Mouse (Mus musculus): Measurements from ENCODE around the gene Dusp3. TPM values are rescaled to one million over a fixed set of nuclear protein-coding genes. Genes with fewer than 3 reads are reported as not detected.

Gene Dusp3
- polyA plus RNA-seq, 1 experiment from 2014 or later, result 33.8 TPM

DNA sequence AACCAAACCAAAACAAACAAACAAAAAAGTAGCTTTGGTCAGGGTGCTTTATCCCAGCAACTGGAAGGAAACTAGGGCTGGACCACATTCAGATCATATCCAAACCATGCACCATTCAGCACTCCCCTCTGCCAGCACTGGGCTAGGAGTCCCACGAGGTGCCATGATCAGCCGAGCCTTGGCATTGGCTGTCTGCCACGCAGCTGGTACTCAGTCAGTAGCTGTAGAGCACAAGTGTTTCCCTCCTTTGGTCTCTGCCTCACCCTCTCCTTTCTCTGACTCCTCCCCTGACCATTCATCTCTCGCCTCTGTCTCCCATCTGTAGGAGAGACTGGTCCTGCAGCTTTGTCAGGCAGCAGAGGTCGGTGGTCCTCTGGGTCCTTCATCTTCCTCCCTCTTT lies 29.3 kb downstream of the Dusp3 start:
- H3K27me3 ChIP-seq, result peaks cover 52% of the 10 kb centered on the region
- H3K4me2 ChIP-seq, result no peak overlapping the region
- ATAC-seq (replicated peaks; ENCODE audit: low FRiP score), result no peak
- WGBS, result 69% methylated on average over 5 of the region's 5 CpGs
- H3K4me3 ChIP-seq (replicated peaks), result no peak overlapping the region
- H3K9ac ChIP-seq, result no peak overlapping the region
- peaks cover 21% of the 10 kb centered on the region for H3K4me1 ChIP-seq
- H3K27ac ChIP-seq, result no peak overlapping the region
- H3K36me3 ChIP-seq, result no peaks in the 10 kb centered on the region
- no peaks in the 10 kb centered on the region for H3K9me3 ChIP-seq (replicated peaks)

DNA sequence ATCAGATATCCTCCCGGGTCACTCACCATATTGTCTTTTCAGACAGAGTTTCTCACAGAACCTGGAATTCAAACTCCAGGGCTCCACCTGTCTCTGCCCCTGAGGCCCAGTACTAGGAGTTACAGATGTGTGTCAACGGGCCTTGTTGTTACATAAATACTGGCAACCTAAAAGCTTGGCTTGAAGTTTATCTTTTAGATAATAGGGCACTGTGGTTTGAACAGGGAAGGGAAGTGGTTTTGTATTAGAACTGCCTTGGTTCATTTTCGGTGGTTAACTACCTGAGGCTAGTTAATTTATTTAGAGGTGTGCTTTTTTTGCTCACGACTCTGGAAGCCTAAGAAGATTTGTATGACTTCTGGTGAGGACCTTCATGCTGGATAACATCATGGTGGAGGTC lies 33.4 kb downstream of the Dusp3 start:
- H3K9me3 ChIP-seq (replicated peaks), result no peaks in the 10 kb centered on the region
- WGBS, result 43% methylated on average over 4 of the region's 4 CpGs
- H3K27me3 ChIP-seq, result peaks cover 38% of the 10 kb centered on the region
- peak overlapping the region; percentile 36 for H3K4me2 ChIP-seq
- no peak for ATAC-seq (replicated peaks; ENCODE audit: low FRiP score)
- no peaks in the 10 kb centered on the region for H3K36me3 ChIP-seq
- peaks cover 19% of the 10 kb centered on the region for H3K4me1 ChIP-seq
- no peak overlapping the region for H3K9ac ChIP-seq
- no peak overlapping the region for H3K4me3 ChIP-seq (replicated peaks)
- H3K27ac ChIP-seq, result peak overlapping the region; percentile 65

DNA sequence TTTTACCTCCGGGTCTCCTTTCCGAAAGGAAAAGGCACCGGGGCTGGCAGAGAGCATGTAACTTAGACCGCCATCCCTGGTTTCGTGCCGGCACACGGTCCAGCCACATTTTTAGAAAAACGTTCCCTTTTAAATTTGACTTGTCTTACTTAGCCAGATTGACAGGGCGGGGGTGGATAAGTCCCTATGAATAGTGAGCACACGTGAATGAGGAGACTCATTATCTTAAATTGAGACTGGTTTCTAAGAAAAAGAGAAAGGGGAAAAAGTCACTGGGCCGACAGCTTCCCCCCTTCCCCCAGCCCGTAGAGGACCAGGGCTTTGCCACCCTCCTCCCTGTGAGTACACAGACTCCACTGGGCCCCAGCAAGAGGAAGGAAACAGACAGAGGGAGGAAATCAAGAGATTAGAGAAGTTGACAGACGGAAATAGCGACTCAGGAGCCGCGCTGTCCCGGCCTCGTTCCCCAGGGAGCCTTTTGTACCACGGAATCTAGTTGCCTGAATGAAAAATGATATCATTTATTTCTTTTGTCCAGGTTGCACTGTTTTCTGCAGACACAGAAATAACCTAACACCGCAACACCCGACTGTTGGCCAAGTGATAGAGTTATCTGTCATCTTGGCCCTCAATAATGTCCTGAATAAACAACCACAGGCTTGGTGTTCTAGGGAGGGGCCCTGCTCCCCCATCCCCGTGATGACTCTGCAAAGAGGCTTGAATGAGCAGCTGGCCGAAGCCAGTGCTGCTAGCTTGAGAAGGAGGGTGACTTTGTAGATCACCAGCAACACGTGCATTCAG lies 34.1 kb downstream of the Dusp3 start:
- Histone ChIP-seq H3K4me2 (peak overlapping the region; percentile 36), H3K9me3 (replicated peaks) (no peaks in the 10 kb centered on the region), H3K4me3 (replicated peaks) (no peak overlapping the region), H3K4me1 (peaks cover 19% of the 10 kb centered on the region), H3K36me3 (no peaks in the 10 kb centered on the region), H3K27me3 (peaks cover 32% of the 10 kb centered on the region; the same call in 1 of the 2 replicates), H3K27ac (peak overlapping the region; percentile 65), H3K9ac (no peak overlapping the region)
- 24% methylated on average over 24 of the region's 24 CpGs for WGBS
- ATAC-seq (replicated peaks; ENCODE audit: low FRiP score), result peak; percentile 77

DNA sequence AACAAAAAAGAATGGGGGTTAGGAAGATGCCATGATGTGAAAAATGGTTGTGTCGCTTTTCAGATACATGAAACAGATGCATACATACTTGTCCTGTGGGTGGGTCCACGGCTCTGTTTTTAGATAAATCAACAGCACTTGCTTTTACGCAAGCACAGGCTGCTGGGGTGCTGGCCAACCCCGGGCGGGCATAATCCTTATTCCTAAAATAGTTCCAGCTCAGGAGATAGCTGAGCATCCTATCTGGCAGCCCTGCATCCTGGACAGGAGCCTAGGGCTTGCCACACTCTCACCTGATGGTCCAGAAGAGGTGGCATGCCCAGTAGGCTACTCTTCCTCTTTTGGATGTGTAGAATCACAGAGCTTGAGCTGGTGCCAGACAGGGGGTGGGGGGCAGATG lies 36.8 kb downstream of the Dusp3 start:
- Histone ChIP-seq H3K27me3 (peaks cover 21% of the 10 kb centered on the region; the same call in 1 of the 2 replicates), H3K9ac (no peak overlapping the region), H3K4me2 (no peak overlapping the region), H3K4me1 (peaks cover 25% of the 10 kb centered on the region), H3K4me3 (replicated peaks) (no peak overlapping the region), H3K27ac (no peak overlapping the region), H3K36me3 (no peaks in the 10 kb centered on the region), H3K9me3 (replicated peaks) (no peaks in the 10 kb centered on the region)
- 86% methylated on average over 5 of the region's 5 CpGs for WGBS
- no peak for ATAC-seq (replicated peaks; ENCODE audit: low FRiP score)

DNA sequence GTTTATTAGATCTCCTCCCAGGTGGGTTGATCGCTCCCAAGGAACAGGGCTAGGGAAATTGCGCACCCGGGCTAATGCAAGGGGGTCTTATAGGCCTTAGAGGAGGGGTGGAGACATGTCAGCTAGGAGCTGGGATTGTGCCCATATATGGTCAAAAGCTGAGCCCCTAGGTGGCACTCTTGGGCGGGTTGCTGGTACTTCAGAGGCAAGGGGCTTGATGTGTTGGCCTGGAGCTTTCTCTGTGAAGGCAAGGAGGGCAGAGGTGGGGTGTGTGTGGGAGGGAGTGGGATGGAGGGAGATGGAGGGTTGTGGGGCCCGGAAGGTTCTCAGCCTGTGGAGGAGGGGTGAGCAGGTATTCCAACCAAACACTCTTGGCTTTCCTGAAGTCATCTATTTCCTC lies 40.3 kb downstream of the Dusp3 start:
- peaks cover 8% of the 10 kb centered on the region for H3K4me1 ChIP-seq
- no peak overlapping the region for H3K4me3 ChIP-seq (replicated peaks)
- H3K9ac ChIP-seq, result no peak overlapping the region
- ATAC-seq (replicated peaks; ENCODE audit: low FRiP score), result peak; percentile 56
- 17% methylated on average over 5 of the region's 5 CpGs for WGBS
- no peak overlapping the region for H3K4me2 ChIP-seq
- H3K27me3 ChIP-seq, result peaks cover 14% of the 10 kb centered on the region; the same call in 1 of the 2 replicates
- no peak overlapping the region for H3K27ac ChIP-seq
- H3K36me3 ChIP-seq, result no peaks in the 10 kb centered on the region
- H3K9me3 ChIP-seq (replicated peaks), result no peaks in the 10 kb centered on the region

DNA sequence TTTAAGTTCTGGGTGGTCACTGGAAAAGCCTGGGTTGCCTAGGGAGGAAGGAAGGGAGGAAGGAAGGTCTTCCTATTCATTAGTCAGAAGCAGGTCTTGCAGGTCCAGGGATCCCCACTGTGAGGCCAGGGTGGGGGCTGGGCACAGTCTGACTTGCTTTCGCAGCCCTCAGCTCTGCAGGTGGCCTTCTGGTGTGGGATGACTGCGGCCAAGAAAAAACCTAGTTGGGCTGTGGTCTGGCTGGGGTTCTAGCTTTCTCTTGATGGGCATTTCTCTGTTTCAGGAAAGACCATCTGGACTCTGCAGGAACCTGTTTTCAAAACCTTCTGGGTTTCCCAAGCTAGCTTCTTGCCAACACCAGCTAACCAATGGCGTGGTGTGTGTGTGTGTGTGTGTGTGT lies 43.8 kb downstream of the Dusp3 start:
- no peak for ATAC-seq (replicated peaks; ENCODE audit: low FRiP score)
- H3K9me3 ChIP-seq (replicated peaks), result no peaks in the 10 kb centered on the region
- H3K4me2 ChIP-seq, result no peak overlapping the region
- WGBS, result 68% methylated on average over 3 of the region's 3 CpGs
- no peak overlapping the region for H3K9ac ChIP-seq
- H3K4me3 ChIP-seq (replicated peaks), result no peak overlapping the region
- H3K4me1 ChIP-seq, result peaks cover 18% of the 10 kb centered on the region
- H3K27me3 ChIP-seq, result 0 out of 2 replicates have a peak, but pooled peaks cover 15% of the 10 kb centered on the region
- no peaks in the 10 kb centered on the region for H3K36me3 ChIP-seq
- no peak overlapping the region for H3K27ac ChIP-seq

DNA sequence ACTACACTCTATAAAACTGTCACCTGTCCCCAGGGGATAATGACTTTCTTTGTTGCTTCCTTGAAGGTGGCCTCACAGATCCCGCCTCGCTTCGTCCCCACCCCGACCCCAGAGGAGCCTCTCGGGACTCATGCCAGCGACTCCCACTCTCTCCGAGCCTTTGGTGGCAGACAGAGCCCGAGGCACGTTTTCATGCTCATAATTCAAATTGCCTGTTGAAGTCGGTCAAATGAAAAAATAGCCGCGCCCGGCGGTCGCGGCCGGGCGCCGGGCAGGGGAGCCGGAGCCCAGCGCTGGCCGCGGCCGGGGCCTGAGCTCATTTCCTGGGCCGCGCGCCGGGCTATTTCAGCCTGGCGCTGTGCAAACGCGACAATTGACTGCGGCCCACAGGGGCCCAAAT lies 49.7 kb downstream of the Dusp3 start:
- H3K36me3 ChIP-seq, result no peaks in the 10 kb centered on the region

DNA sequence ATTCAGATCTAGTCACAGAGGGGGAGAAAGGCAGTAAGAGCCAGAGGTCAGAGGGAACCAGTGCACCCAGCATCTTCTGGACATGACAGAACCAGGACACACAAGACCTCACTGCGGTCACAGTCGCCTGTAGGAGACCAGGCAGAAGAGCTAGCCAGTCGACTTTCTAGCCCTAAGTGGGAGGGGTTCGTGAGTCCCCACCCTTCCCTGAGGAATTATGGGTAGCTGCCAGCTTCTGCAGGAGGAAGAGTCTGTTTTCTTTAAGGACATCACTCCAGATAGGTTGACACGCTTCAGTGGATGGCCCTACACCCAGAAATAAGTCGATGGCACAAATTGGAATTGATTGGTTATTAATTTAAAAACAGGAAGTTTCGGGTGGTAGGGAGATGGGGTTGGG lies 50.4 kb downstream of the Dusp3 start:
- H3K4me3 ChIP-seq (replicated peaks), result no peak overlapping the region
- H3K9ac ChIP-seq, result no peak overlapping the region
- 36% methylated on average over 7 of the region's 7 CpGs for WGBS
- no peak for ATAC-seq (replicated peaks; ENCODE audit: low FRiP score)
- no peak overlapping the region for H3K27ac ChIP-seq
- peak overlapping the region; percentile 74 for H3K4me2 ChIP-seq
- H3K27me3 ChIP-seq, result peaks cover 20% of the 10 kb centered on the region; the same call in 1 of the 2 replicates
- no peaks in the 10 kb centered on the region for H3K36me3 ChIP-seq
- H3K9me3 ChIP-seq (replicated peaks), result no peaks in the 10 kb centered on the region
- H3K4me1 ChIP-seq, result peaks cover 48% of the 10 kb centered on the region

More for the DNA sequence above, 49.7 kb downstream of the Dusp3 start:
- Histone ChIP-seq H3K4me2 (peak overlapping the region; percentile 74), H3K4me1 (peaks cover 45% of the 10 kb centered on the region), H3K9me3 (replicated peaks) (no peaks in the 10 kb centered on the region), H3K9ac (peak overlapping the region; percentile 43; the same call in 1 of the 2 replicates), H3K27me3 (peaks cover 20% of the 10 kb centered on the region; the same call in 1 of the 2 replicates), H3K4me3 (replicated peaks) (peak overlapping the region; percentile 41), H3K27ac (peak overlapping the region; percentile 54)
- ATAC-seq (replicated peaks; ENCODE audit: low FRiP score), result no peak
- under 1% methylated on average over 32 of the region's 32 CpGs for WGBS

DNA sequence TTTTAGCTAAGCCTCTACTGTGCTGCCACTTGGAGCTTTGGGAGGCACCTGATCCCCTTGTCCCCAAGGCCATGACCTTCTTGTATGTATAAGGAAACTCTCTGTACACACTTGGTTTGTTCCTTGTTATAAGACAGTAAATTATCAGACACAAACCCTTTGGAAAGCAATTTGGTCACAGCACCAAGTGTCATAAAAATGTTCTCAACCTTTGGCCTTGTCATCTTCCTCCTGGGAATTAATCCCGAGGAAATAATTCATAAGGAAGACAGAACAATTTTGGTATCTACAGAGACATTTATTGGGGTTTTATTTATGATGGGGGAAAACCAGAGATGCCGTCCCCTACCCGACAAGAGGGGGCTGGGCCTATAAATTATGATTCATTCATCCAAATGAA lies 51.1 kb downstream of the Dusp3 start:
- H3K4me1 ChIP-seq, result peaks cover 48% of the 10 kb centered on the region
- H3K27ac ChIP-seq, result no peak overlapping the region
- no peak overlapping the region for H3K4me3 ChIP-seq (replicated peaks)
- no peak overlapping the region for H3K9ac ChIP-seq
- 33% methylated on average over 3 of the region's 3 CpGs for WGBS
- ATAC-seq (replicated peaks; ENCODE audit: low FRiP score), result no peak
- peaks cover 15% of the 10 kb centered on the region; the same call in 1 of the 2 replicates for H3K27me3 ChIP-seq
- no peak overlapping the region for H3K4me2 ChIP-seq
- H3K9me3 ChIP-seq (replicated peaks), result no peaks in the 10 kb centered on the region
- H3K36me3 ChIP-seq, result no peaks in the 10 kb centered on the region

DNA sequence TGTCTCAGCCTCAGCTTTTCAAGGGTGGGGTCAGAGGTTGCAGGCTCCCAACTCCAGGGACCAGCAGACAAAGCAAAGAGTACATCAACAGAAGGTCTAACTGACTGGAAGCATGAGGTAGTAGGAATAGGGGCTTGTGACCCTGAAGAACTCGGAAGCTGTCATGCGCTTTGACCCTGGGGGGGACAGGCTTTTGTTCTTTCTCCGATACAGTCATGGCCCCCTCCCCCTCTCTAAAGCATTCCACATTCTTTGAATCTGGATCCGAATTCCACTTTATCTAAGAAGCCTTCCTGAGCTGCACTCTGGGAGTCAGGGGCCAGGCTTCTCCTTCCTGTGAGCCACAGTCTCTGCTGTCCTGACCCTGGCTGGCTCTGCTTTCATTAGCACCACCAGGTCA lies 54.8 kb downstream of the Dusp3 start:
- WGBS, result 44% methylated on average over 4 of the region's 4 CpGs
- H3K36me3 ChIP-seq, result no peaks in the 10 kb centered on the region
- H3K9ac ChIP-seq, result no peak overlapping the region
- H3K4me2 ChIP-seq, result no peak overlapping the region
- no peaks in the 10 kb centered on the region for H3K9me3 ChIP-seq (replicated peaks)
- H3K4me3 ChIP-seq (replicated peaks), result no peak overlapping the region
- no peak overlapping the region for H3K27ac ChIP-seq
- no peak for ATAC-seq (replicated peaks; ENCODE audit: low FRiP score)
- H3K4me1 ChIP-seq, result peaks cover 42% of the 10 kb centered on the region
- H3K27me3 ChIP-seq, result no peaks in the 10 kb centered on the region; the same call in 1 of the 2 replicates

DNA sequence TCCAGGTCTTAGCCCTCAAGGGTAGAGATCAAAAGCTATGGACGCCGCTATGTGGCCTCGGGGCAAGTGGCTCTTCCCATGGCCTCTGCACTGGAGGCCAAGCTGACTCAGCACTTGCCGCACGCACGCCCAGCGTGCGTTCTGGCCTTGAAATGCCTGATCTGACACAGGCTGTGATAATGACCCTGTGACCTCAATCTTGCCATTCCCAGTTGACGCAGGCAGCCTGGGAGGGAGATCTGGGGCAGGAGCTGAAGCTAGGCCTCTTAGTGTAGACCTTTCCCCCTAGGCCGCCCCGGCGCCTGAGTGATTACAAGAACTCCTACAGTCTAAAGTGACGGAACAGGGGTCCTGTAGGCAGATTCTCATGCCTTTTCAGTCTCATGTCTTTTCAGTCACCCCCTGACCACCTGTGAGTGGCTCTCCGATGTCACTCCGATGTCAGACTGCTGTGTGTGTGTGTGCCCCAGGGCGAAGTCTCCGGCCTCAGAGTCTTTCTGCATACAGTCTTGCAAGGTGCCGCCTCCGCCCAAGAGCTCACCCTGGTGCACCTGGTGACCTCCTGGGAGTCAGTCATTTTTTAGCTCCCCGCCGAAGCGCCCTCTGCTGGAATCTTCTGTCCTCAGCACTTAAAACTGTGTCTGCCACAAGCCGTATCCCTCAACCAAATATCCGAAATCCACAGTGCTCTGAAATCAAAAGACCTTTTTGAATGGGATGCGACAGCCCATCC lies 58.6 kb downstream of the Dusp3 start:
- H3K27ac ChIP-seq, result peak overlapping the region; percentile 18; the same call in 1 of the 2 replicates
- H3K9me3 ChIP-seq (replicated peaks), result no peaks in the 10 kb centered on the region
- 34% methylated on average over 25 of the region's 25 CpGs for WGBS
- H3K36me3 ChIP-seq, result no peaks in the 10 kb centered on the region
- H3K27me3 ChIP-seq, result no peaks in the 10 kb centered on the region; the same call in 1 of the 2 replicates
- H3K9ac ChIP-seq, result no peak overlapping the region
- no peak overlapping the region for H3K4me3 ChIP-seq (replicated peaks)
- ATAC-seq (replicated peaks; ENCODE audit: low FRiP score), result 0 out of 2 replicates have a peak, but pooled peaks have one; percentile 8
- H3K4me1 ChIP-seq, result peaks cover 46% of the 10 kb centered on the region
- peak overlapping the region; percentile 19; the same call in 1 of the 2 replicates for H3K4me2 ChIP-seq

Measured in kidney, embryonic 15.5 days (tissue).